Mouse (Mus musculus): ENCODE data around the gene Tor2a. TPM values are rescaled to one million over a fixed set of nuclear protein-coding genes. Genes with fewer than 3 reads are reported as not detected.

Gene Tor2a
- total RNA-seq, 2 experiments from 2014 or later, result 8.1 to 8.3 TPM

DNA sequence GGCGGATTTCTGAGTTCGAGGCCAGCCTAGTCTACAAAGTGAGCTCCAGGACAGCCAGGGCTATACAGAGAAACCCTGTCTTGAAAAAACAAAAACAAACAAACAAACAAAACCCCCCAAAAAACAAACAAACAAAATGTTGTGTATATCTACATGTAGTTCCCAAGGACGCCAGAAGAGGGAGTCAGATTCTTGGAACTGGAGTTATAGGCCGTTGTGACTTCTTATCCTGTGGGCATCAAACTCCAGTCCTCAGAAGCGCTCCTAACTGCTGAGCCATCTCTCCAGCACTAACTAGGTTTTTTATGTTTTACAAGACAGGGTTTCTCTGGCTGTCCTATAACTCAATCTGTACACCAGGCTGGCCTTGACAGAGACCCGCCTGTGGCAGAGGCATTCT is 30.1 kb downstream of the Tor2a start:
- DNase-seq (ENCODE audit: low spot score), result no peak
- intact Hi-C loops (cut with DNase I), result no loop called here

DNA sequence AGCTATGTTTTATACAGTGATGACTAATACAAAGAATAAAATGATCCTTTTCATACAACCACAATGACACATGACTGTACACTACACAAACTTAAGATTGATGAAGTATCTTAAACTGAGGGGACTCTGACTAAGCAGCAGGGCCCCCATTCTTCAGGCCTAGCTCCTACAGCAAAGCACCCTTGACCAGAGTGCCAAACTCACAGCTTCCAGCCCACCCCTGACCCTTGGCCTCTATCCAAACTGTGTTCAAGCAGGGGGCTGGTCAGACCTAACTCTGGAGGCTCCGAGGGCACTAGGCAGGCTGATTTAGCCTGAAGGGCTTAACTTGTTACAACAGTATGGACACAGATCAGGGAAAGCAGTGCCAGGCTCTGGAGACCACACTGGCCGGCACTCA is 31.5 kb downstream of the Tor2a start:
- intact Hi-C loops (cut with DNase I), result no loop called here
- no peak for DNase-seq (ENCODE audit: low spot score)

GRCm38 (mm10) chr2:32791297-32791696 is 34.3 kb downstream of the Tor2a start:
- DNase-seq (ENCODE audit: low spot score), result peak; percentile 60
- intact Hi-C loops (cut with DNase I), result no loop called here

DNA sequence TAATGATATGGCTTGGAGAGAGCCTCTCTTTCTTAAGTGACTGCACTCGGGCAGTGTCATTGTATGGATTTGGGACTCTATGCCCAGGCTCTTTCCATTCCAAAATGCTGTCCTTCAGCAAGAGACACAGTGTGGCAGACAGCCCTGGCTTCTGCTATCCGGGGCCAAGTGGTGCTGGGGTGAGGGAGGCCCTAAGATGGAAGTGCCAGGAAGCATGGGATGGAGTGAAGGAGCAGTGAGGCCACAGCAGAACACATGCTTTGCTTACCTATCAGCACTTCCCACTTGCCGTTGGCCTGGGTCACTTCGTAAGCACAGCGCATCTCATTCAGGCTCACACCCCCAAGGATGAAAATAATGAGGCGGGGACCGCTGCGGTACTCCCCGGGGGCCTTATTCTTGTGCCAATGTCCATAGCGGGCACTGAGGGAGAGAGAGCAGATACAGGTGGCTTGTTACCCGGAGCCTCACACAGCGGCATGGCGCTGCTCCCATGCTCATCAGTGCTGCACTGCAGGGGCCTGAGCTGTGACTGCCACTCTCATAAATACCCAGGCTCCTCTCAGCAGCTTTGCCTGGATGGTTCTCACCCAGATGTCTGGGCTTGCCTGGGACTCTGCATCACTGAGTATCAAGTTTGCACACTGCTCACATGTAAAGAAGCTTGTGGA is 38.8 kb downstream of the Tor2a start:
- no peak for DNase-seq (ENCODE audit: low spot score)
- intact Hi-C loops (cut with DNase I), result no loop called here

- DNase-seq (ENCODE audit: low spot score), result no peak
- intact Hi-C loops (cut with DNase I), result no loop called here
Measured at GRCm38 (mm10) chr2:32798251-32798962, 41.4 kb downstream of the Tor2a start.

GRCm38 (mm10) chr2:32808816-32809566 is 52.0 kb downstream of the Tor2a start:
- intact Hi-C loops (cut with DNase I), result no loop called here
- DNase-seq (ENCODE audit: low spot score), result no peak

Small RNA genes within 50 kb of the gene (microRNA-seq; reads per million reads assigned to microRNA genes)
- gene Mir2861 (not detected), gene Mir3960 (not detected)

Other genes with a start within 250 kb of the Tor2a start
- 1 to 10 TPM; 7.8 to 9.2 TPM for gene Fam102a, start 221.9 kb upstream of the Tor2a start, total RNA-seq (2021)
- gene Dpm2, start 186.4 kb upstream of the Tor2a start, total RNA-seq (2021), result 10 to 100 TPM; 18.6 to 23.3 TPM
- gene Pip5kl1, start 182.4 kb upstream of the Tor2a start, total RNA-seq (2021), result not detected
- gene 9430097D07Rik, start 181.6 kb upstream of the Tor2a start, total RNA-seq (2021), result not detected
- gene St6galnac4, start 170.1 kb upstream of the Tor2a start, total RNA-seq (2021), result 10 to 100 TPM; 17.7 to 21.4 TPM
- gene St6galnac6, start 157.5 kb upstream of the Tor2a start, total RNA-seq (2021), result 100 to 1,000 TPM; 104 to 110 TPM
- gene Ak1, start 135.5 kb upstream of the Tor2a start, total RNA-seq (2021), result 100 to 1,000 TPM; 733 to 743 TPM
- gene Eng, start 110.6 kb upstream of the Tor2a start, total RNA-seq (2021), result 100 to 1,000 TPM; 126 to 140 TPM
- 1 to 10 TPM; 4.2 to 6.0 TPM for gene Fpgs, start 53.1 kb upstream of the Tor2a start, total RNA-seq (2021)
- gene Cdk9, start 44.2 kb upstream of the Tor2a start, total RNA-seq (2021), result 10 to 100 TPM; 23.4 to 26.4 TPM
- gene Sh2d3c, start 36.2 kb upstream of the Tor2a start, total RNA-seq (2021), result 10 to 100 TPM; 20.7 to 25.4 TPM
- gene 6330409D20Rik, start 16.2 kb upstream of the Tor2a start, total RNA-seq (2021), result not detected
- gene Ttc16, start 18.4 kb downstream of the Tor2a start, total RNA-seq (2021), result under 1 TPM; 0.10 to 0.17 TPM
- 1 to 10 TPM; 2.6 to 4.2 TPM for gene Ptrh1, start 18.6 kb downstream of the Tor2a start, total RNA-seq (2021)
- gene Cfap157, start 27.2 kb downstream of the Tor2a start, total RNA-seq (2021), result not detected
- 10 to 100 TPM; 11.0 to 11.7 TPM for gene Stxbp1, start 90.0 kb downstream of the Tor2a start, total RNA-seq (2021)
- 10 to 100 TPM; 23.8 to 31.9 TPM for gene Fam129b, start 118.9 kb downstream of the Tor2a start, total RNA-seq (2021)
- 10 to 100 TPM; 54.8 to 58.8 TPM for gene Rpl12, start 204.3 kb downstream of the Tor2a start, total RNA-seq (2021)
- gene Lrsam1, start 204.4 kb downstream of the Tor2a start, total RNA-seq (2021), result 10 to 100 TPM; 12.4 to 16.4 TPM
- 10 to 100 TPM; 14.6 to 16.0 TPM for gene Slc2a8, start 224.8 kb downstream of the Tor2a start, total RNA-seq (2021)